Mouse (Mus musculus) large intestine, adult 2 months (tissue): Measurements from ENCODE around the gene Tmem150a. TPM values are rescaled to one million over a fixed set of nuclear protein-coding genes. Genes with fewer than 3 reads are reported as not detected.

Source experiments
- DNase-seq: peaks from one replicate; pipeline ENCODE4 v3.0.0-alpha.2; 2012; ENCODE audit warnings: low read depth, low spot score
- WGBS: fragments of 180-500 bp; shearing (Covaris S2); methylation state at CpG from one replicate; pipeline ENCODE4 v1.1.7; 2018; 5-methylcytosine and 5-hydroxymethylcytosine counted together
- polyA plus RNA-seq: library from polyadenylated mRNA; depleted of rRNA; stranded (reverse); fragments of >200 nt; gene quantifications from 2 replicates; pipeline ENCODE4 v1.2.3, GENCODE M21; 2012

Gene Tmem150a
- polyA plus RNA-seq, 1 experiment = 13.4 TPM

- WGBS = under 1% methylated on average over 72 of the region's 72 CpGs
- DNase-seq = no peak
Measured at GRCm38 (mm10) chr6:72347166-72347941, 7.9 kb upstream of the Tmem150a start, which contains the start of gene 0610030E20Rik. 0610030E20Rik (plus strand) TSS chr6:72347317.

DNA sequence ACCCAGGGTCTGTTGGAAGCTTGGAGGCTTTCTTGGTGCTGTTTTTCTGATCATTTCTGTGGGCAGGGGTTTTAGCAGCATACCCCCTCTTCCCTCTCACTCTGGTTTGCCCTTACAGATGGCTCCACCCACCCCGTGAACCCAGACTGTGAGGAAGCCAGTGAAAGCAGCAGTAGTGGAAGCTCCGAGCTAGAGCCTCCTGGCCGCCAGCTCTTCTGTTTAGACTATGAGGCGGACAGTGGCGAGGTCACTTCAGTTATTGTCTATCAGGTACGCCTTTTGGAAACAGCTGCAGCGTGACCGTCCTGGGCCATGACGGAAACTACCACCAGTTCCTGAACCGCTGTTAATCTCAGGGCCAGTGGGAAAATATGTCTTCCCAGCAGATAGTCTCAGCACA is 6.8 kb upstream of the Tmem150a start:
- DNase-seq = no peak

GRCm38 (mm10) chr6:72350214-72350613 is 5.0 kb upstream of the Tmem150a start:
- 70% methylated on average over 2 of the region's 2 CpGs for WGBS

More for the DNA sequence above, 6.8 kb upstream of the Tmem150a start:
- WGBS = 73% methylated on average over 10 of the region's 10 CpGs

DNA sequence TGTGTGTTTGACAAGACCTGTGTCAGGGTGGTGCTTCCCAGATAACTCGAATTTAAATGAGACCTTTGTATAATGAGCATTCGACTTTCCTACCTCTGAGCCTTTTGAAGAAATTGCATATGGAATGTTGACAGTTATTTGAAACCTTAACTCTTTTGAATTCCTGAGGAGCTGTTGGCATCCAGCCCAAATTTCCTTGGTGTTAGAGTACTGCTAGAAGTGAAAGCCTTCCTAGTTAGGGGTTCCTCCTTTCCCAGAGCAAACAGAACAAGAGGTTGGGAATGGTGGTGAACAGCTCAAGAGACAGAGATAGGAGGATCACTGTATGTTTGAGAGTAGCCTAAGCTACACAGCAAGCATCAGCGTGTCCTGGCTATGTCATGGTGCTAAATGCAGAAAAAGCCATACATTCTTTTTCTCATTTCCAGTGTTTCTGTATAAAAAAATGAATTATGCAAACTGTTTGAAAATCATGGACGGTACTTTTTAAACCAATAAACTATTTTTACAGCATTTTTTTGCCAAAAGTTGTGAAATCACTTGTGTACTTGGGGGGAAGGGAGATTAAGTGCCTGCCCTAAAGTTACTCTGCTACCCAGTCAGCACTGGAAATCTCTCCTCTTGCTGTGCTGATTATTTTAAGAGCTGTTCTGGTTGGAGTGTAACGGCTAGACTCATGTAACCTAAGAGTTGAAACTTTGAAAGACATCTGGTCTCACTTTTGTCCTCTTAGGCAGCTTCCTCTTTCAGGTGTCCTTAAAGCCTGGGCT is 2.4 kb upstream of the Tmem150a start:
- no peak for DNase-seq

More at GRCm38 (mm10) chr6:72350214-72350613, 5.0 kb upstream of the Tmem150a start:
- DNase-seq = no peak

DNA sequence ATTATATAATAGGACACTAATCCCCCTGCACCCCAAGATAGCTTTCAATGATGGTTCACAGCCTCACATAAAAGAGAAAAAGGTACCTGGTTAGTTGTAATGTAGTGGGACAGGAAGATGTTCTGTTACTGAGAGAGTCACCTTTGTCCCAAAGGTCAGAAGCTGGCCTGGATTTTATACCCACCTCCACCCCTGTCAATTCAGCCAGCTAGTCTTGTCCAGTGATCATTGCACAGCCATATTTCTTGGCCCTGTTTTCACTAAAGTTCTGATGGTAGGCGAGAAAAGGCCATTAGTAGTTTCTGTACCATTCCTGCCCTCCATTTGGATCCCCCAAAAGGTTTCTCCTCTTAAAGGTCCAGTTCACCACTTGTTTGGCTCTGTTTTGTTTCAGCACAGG is 1.2 kb upstream of the Tmem150a start:
- no peak for DNase-seq
- WGBS = 63% methylated on average over 1 of the region's 1 CpGs

More for the DNA sequence above, 2.4 kb upstream of the Tmem150a start:
- 43% methylated on average over 5 of the region's 5 CpGs for WGBS

GRCm38 (mm10) chr6:72356001-72356532 is 820 bp downstream of the Tmem150a start:
- 64% methylated on average over 8 of the region's 8 CpGs for WGBS
- no peak for DNase-seq

DNA sequence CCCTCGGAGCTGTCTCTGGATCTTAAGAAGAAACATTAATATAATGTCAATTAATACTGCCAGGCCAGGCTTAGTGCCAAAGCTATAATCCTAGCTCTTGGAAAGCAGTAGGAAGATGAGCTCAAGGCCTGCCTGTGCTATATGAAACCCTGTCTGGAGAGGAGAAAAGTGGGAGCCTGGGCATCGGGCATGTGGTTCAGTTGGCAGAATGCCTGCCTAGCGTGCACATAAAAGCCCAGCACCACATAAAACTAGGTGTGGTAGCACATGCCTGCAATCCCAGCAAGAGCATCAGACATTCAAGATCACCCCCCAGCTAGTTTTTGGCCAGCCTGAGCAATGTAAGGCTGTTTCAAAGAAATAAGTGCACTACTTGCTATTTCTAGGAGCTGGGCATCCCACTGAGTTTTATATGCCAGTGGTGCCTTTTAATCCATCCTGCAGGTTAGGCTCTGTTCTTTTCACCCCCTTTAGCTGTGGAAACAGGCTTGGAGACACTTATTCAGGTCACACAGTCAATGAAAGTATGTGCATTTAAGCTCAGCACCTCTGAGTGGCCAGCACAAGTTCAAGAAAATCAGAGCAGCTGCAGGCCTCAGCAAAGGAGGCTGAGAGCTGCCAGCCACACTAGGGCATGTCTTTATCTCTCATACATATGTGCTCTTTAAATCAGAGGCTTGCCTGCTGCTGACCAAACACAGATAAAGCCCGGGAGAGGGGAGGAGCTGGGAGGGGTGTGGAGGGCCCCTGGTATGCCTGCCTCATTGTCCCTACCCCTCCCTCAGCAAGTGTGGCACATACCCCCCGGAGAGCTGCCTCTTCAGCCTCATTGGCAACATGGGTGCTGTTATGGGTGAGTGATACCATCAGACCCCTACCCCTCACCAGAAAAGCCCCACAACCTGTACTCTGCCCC is 2.2 kb downstream of the Tmem150a start:
- WGBS = 42% methylated on average over 5 of the region's 5 CpGs

GRCm38 (mm10) chr6:72358086-72358764 is 3.0 kb downstream of the Tmem150a start:
- 85% methylated on average over 10 of the region's 10 CpGs for WGBS

More for the DNA sequence above, 2.2 kb downstream of the Tmem150a start:
- DNase-seq = no peak

GRCm38 (mm10) chr6:72359343-72359742 is 4.1 kb downstream of the Tmem150a start:
- 70% methylated on average over 2 of the region's 2 CpGs for WGBS
- no peak for DNase-seq

More at GRCm38 (mm10) chr6:72358086-72358764, 3.0 kb downstream of the Tmem150a start:
- DNase-seq = no peak

DNA sequence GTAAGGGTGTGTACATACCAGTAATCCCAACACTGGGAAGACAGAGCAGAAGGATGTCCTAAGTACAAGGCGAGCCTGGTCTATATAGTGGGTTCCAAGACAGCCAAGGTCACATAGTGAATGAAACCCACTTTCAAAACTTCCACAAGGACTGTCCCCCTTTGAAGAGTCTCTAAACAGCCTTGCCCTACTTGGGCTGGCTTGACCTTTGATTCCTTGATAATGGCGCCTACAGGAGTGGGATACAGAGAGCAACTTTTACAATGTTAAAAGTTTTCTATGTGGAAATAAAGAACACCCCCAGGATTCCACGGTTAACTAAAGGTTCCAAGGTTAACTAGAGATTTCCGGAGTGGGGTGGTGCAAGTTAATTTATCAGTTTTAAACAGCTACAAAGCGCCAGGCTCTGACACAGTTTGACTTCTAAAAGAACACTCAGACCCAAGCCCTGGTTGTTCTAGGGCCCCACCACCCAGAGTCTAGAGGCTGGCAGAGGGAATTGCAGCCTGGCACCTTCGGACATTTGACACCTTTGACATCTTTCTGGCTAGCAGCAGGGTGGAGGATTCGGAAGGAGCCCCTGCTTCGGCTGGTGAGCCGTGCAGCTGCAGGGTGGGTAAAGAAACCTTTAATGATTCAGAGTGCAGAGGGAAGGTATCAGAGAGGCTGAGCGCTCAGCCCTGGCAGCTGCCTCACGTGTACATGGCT is 4.8 kb downstream of the Tmem150a start:
- WGBS = 78% methylated on average over 11 of the region's 11 CpGs
- no peak for DNase-seq

DNA sequence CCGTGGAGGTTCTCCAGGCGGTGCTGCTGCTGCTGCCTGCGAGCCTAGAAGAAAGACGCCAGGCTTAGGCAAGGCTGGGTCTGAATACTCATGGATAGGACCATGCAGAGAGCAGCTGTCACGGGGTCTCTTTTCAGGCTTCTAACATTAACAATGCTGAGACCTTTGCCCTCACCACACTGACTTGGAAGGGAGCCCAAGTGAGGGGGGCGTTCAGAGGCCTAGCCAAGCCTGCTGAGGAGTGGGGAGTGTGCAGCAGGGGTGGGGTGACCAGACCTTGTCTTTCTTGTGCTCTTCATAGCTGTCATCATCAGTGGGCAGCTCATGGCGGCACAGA is 5.3 kb downstream of the Tmem150a start:
- WGBS = 63% methylated on average over 7 of the region's 7 CpGs
- no peak for DNase-seq

GRCm38 (mm10) chr6:72361121-72361551 is 5.9 kb downstream of the Tmem150a start:
- WGBS = 27% methylated on average over 5 of the region's 5 CpGs
- no peak for DNase-seq

GRCm38 (mm10) chr6:72362132-72363028 is 7.1 kb downstream of the Tmem150a start:
- DNase-seq = peak; percentile 99
- under 1% methylated on average over 42 of the region's 42 CpGs for WGBS

DNA sequence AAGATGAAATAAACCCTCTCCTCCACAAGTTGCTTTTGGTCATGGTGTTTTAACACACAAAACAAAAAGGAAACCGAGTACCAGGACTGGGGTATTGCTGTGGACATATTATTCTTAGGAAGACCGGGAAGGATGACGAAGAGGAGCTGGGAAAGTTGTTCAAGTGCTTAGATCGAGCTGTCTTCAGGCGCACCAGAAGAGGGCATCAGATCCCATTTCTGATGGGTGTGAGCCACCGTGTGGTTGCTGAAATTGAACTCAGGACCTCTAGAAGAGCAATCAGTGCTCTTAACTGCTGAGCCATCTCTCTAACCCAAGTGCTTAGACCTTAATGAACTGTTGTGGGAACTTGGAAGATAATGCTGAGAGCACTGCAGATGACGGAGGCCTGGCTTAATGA is 8.8 kb downstream of the Tmem150a start:
- WGBS = 55% methylated on average over 7 of the region's 7 CpGs
- no peak for DNase-seq

DNA sequence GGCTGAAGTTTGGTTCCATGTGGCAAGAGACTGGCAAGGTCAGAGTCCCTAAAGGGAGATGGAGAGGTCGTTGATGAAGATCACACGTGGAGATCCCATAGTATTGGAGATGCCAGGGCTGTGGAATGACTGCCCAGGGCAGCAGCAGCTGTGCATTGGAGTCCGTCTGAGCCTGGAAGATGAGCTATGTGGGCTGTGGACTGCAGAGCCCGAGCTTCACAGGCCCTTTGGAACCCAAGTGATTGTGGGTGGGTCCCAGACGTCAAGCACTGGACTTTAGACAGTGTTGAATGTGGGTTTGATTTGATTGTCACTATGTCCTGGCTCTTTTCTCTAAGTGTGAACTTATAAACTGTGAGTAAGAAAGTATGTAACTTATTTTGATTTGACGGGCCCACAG is 9.7 kb downstream of the Tmem150a start:
- DNase-seq = no peak
- 39% methylated on average over 6 of the region's 6 CpGs for WGBS

DNA sequence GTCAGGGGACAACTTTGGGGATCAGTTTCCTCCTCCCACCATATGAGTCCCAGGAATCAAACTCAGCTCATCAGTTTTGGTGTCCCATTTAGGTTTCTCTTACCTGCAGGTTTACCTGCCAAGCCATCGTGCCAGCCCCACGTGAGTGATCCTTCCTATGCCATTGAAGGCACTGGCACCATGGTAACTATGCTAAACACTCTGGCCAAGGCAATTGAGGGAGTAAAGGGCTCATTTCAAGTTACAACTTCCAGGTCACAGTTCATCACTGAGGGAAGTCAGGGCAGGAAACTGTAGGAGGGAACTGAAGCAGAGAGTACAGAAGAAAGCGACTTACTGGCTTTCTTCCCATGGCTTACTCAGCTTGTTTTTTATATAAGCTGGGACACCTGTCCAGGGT is 11.1 kb downstream of the Tmem150a start:
- WGBS = 38% methylated on average over 3 of the region's 3 CpGs
- DNase-seq = no peak

- DNase-seq = no peak
- WGBS = 78% methylated on average over 4 of the region's 4 CpGs
Measured at GRCm38 (mm10) chr6:72366844-72367443, 11.7 kb downstream of the Tmem150a start, which contains the start of gene Rnf181. Rnf181 (minus strand) TSS chr6:72366956.
